Mouse (Mus musculus) megakaryocyte progenitor cell, adult 5-6 weeks (primary cell): Measurements from ENCODE around the gene Gimap9. TPM values are rescaled to one million over a fixed set of nuclear protein-coding genes. Genes with fewer than 3 reads are reported as not detected.

Source experiments
- total RNA-seq, 2 experiments: library from RNA; stranded (forward) in 1 of 2; stranded (reverse) in 1 of 2; fragments of 157-497, 149-512 nt in 1 of 2; fragments of 200-1000 nt in 1 of 2; gene quantifications; 2 replicates each; pipeline versions ENCODE4 v1.2.3 to v1.2.4; 2015 to 2017

Gimap9 gene
- total RNA-seq, 2 experiments from 2014 or later: 14.5 to 17.2 TPM

Other genes with a start within 250 kb of the Gimap9 start
- gene Zfp467, start 230.3 kb upstream of the Gimap9 start, total RNA-seq (2015): 1.6 and 3.4 TPM in 2 replicates
- 0.61 and 1.1 TPM in 2 replicates for gene Zfp467, start 230.3 kb upstream of the Gimap9 start, total RNA-seq (2017)
- not detected in 2 replicates for gene Sspo, start 227.9 kb upstream of the Gimap9 start, total RNA-seq (2015)
- gene Sspo, start 227.9 kb upstream of the Gimap9 start, total RNA-seq (2017): not detected in 2 replicates
- not detected in 2 replicates for gene Atp6v0e2, start 138.5 kb upstream of the Gimap9 start, total RNA-seq (2015)
- gene Atp6v0e2, start 138.5 kb upstream of the Gimap9 start, total RNA-seq (2017): not detected in 2 replicates
- 8.0 and 11.6 TPM in 2 replicates for gene Lrrc61, start 121.3 kb upstream of the Gimap9 start, total RNA-seq (2015)
- 4.9 and 6.3 TPM in 2 replicates for gene Lrrc61, start 121.3 kb upstream of the Gimap9 start, total RNA-seq (2017)
- gene Rarres2, start 103.3 kb upstream of the Gimap9 start, total RNA-seq (2015): not detected in 2 replicates
- gene Rarres2, start 103.3 kb upstream of the Gimap9 start, total RNA-seq (2017): not detected in 2 replicates
- not detected in 2 replicates for gene Gm45021, start 86.5 kb upstream of the Gimap9 start, total RNA-seq (2015)
- not detected in 2 replicates for gene Gm45021, start 86.5 kb upstream of the Gimap9 start, total RNA-seq (2017)
- 7.7 and 11.2 TPM in 2 replicates for gene Repin1, start 82.2 kb upstream of the Gimap9 start, total RNA-seq (2015)
- 10.0 and 16.6 TPM in 2 replicates for gene Repin1, start 82.2 kb upstream of the Gimap9 start, total RNA-seq (2017)
- gene Gm44965, start 82.2 kb upstream of the Gimap9 start, total RNA-seq (2015): not detected in 2 replicates
- gene Gm44965, start 82.2 kb upstream of the Gimap9 start, total RNA-seq (2017): not detected in 2 replicates
- gene Zfp775, start 74.1 kb upstream of the Gimap9 start, total RNA-seq (2015): 0.78 and 0.96 TPM in 2 replicates
- gene Zfp775, start 74.1 kb upstream of the Gimap9 start, total RNA-seq (2017): 1.00 and 2.0 TPM in 2 replicates
- 0.07 and 0.64 TPM in 2 replicates for gene AI854703, start 49.4 kb upstream of the Gimap9 start, total RNA-seq (2015)
- gene AI854703, start 49.4 kb upstream of the Gimap9 start, total RNA-seq (2017): 0.08 and 0.61 TPM in 2 replicates
- 0.27 and 1.1 TPM in 2 replicates for gene Gimap8, start 28.9 kb upstream of the Gimap9 start, total RNA-seq (2015)
- gene Gimap8, start 28.9 kb upstream of the Gimap9 start, total RNA-seq (2017): 0.50 and 2.0 TPM in 2 replicates
- 0.39 and 1.7 TPM in 2 replicates for gene Gimap4, start 8.4 kb downstream of the Gimap9 start, total RNA-seq (2015)
- gene Gimap4, start 8.4 kb downstream of the Gimap9 start, total RNA-seq (2017): 2.9 and 3.1 TPM in 2 replicates
- gene Gimap6, start 32.1 kb downstream of the Gimap9 start, total RNA-seq (2015): 2.5 and 6.7 TPM in 2 replicates
- 3.5 and 15.6 TPM in 2 replicates for gene Gimap6, start 32.1 kb downstream of the Gimap9 start, total RNA-seq (2017)
- gene Gm28053, start 42.5 kb downstream of the Gimap9 start, total RNA-seq (2015): not detected in 2 replicates
- 20.7 and 26.7 TPM in 2 replicates for gene Gm28053, start 42.5 kb downstream of the Gimap9 start, total RNA-seq (2017)
- 0.22 TPM in 1 of 2 replicates, not detected in the other for gene Gimap7, start 42.5 kb downstream of the Gimap9 start, total RNA-seq (2015)
- 0.29 and 1.3 TPM in 2 replicates for gene Gimap7, start 42.5 kb downstream of the Gimap9 start, total RNA-seq (2017)
- 1.2 and 5.1 TPM in 2 replicates for gene Gimap1, start 62.9 kb downstream of the Gimap9 start, total RNA-seq (2015)
- gene Gimap1, start 62.9 kb downstream of the Gimap9 start, total RNA-seq (2017): 3.7 and 9.1 TPM in 2 replicates
- 0.07 and 1.1 TPM in 2 replicates for gene Gimap5, start 70.1 kb downstream of the Gimap9 start, total RNA-seq (2015)
- 0.08 and 2.0 TPM in 2 replicates for gene Gimap5, start 70.1 kb downstream of the Gimap9 start, total RNA-seq (2017)
- 0.12 and 0.62 TPM in 2 replicates for gene Gimap3, start 94.7 kb downstream of the Gimap9 start, total RNA-seq (2015)
- gene Gimap3, start 94.7 kb downstream of the Gimap9 start, total RNA-seq (2017): 0.61 TPM in 1 of 2 replicates, not detected in the other
- 33.2 and 39.1 TPM in 2 replicates for gene Tmem176a, start 164.8 kb downstream of the Gimap9 start, total RNA-seq (2015)
- 22.1 and 27.5 TPM in 2 replicates for gene Tmem176a, start 164.8 kb downstream of the Gimap9 start, total RNA-seq (2017)
- gene Tmem176b, start 165.4 kb downstream of the Gimap9 start, total RNA-seq (2015): 90.6 and 115 TPM in 2 replicates
- 84.2 and 92.0 TPM in 2 replicates for gene Tmem176b, start 165.4 kb downstream of the Gimap9 start, total RNA-seq (2017)
- 0.12 and 0.20 TPM in 2 replicates for gene Aoc1, start 196.8 kb downstream of the Gimap9 start, total RNA-seq (2015)
- gene Aoc1, start 196.8 kb downstream of the Gimap9 start, total RNA-seq (2017): 0.17 TPM in 1 of 2 replicates, not detected in the other